Mouse (Mus musculus): ENCODE data around the gene Acap2.

- no peak for TF ChIP-seq CTCF (IDR thresholded peaks at IDR 0.05; ENCODE audit: low read depth, low read length)
- TF ChIP-seq POLR2A (IDR thresholded peaks at IDR 0.05; ENCODE audit: borderline replicate concordance, low read depth, low read length) = no peak
Measured at GRCm38 (mm10) chr16:31135519-31135918, 65.5 kb downstream of the Acap2 start.

Data from bone marrow macrophage, adult 2 months (primary cell).